Mouse (Mus musculus) cerebellum, adult 2 months (tissue): ENCODE measurements around the gene Homer3. TPM values are rescaled to one million over a fixed set of nuclear protein-coding genes. Genes with fewer than 3 reads are reported as not detected.
A peak's percentile ranks its signal among the peaks of the same experiment; 100 is the strongest.

ENCODE experiments used
- DNase-seq, 2 experiments: peaks; one replicate each; pipeline ENCODE4 v3.0.0; 2021
- H3K27ac ChIP-seq: fragments of 200-500 bp; 2 replicates; pipeline ENCODE4 v1.5.1; 2012; ENCODE audit warnings: low read length, control low read depth, inconsistent platforms; ENCODE audit not compliant: insufficient read depth
- H3K27me3 ChIP-seq: fragments of 200-500 bp; 2 replicates; pipeline ENCODE4 v1.6.1; 2012; ENCODE audit warnings: inconsistent platforms, mild to moderate bottlenecking, low read length, moderate library complexity; ENCODE audit not compliant: control insufficient read depth, insufficient read depth
- H3K4me1 ChIP-seq: fragments of 200-500 bp; 2 replicates; pipeline ENCODE4 v1.6.1; 2011; ENCODE audit warnings: low read length; ENCODE audit not compliant: control insufficient read depth, insufficient read depth
- H3K4me3 ChIP-seq: fragments of 200-500 bp; replicated peaks from 2 replicates; pipeline ENCODE3; 2011; ENCODE audit warnings: mild to moderate bottlenecking, low read depth, low read length, control low read depth; ENCODE audit not compliant: insufficient read depth
- CTCF ChIP-seq: fragments of 200-500 bp; IDR thresholded peaks from 2 replicates; pipeline ENCODE4 v1.5.1; 2011; ENCODE audit warnings: low read depth, mild to moderate bottlenecking, control low read depth, low read length, moderate library complexity, borderline replicate concordance; ENCODE audit not compliant: insufficient read depth
- POLR2A ChIP-seq: fragments of 200-500 bp; IDR thresholded peaks from 2 replicates; pipeline ENCODE4 v1.6.1; 2011; ENCODE audit warnings: low read length, control low read depth, borderline replicate concordance; ENCODE audit not compliant: insufficient read depth
- WGBS: fragments of 180-500 bp; shearing (Covaris S2); methylation state at CpG from one replicate; pipeline ENCODE4 v1.1.7; 2018; 5-methylcytosine and 5-hydroxymethylcytosine counted together
- polyA plus RNA-seq: library from polyadenylated mRNA; depleted of rRNA; stranded (reverse); fragments of >200 nt; gene quantifications from 2 replicates; pipeline ENCODE4 v1.2.3, GENCODE M21; 2012

Homer3 gene
- polyA plus RNA-seq, 1 experiment, result 262 TPM

DNA sequence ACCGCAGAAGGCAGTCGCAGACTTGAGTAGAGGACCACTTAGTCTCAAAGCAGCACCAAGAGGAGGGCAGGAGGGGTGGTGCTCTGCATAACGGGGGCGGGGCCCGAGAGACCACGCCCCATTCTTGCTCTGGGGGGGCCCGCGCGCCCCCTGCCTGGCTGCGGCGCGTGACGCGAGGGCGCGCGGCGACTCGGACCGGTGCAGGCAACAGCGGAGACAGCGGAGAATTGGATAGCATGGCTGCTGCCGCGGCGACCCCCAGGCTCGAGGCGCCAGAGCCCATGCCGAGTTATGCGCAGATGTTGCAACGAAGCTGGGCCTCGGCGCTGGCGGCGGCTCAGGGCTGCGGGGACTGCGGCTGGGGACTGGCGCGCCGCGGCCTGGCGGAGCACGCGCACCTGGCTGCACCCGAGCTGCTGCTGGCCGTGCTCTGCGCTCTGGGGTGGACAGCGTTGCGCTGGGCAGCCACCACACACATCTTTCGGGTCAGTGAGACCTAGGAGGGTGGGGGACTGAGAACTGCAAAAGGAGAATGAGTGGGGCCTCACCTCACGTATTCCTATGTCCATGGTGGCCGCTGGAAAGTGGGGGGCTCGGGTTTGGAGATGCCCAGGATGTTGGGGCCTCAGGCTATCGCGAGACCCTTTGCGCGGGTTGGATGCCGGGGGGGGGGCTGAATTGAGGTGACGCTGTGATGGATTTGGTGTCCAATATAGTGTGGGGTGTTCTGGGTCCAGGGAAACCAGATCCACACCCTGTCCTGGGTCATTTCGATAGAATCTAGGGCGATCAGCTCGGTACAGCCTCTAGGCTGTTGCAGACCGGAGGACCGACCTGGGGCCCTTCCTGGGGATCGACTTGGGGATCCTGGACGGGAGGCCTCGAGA, 33.2 kb downstream of the Homer3 start, which contains the start of gene Cers1:
Cers1 (plus strand) TSS at position 152 of the 887 bp plus-strand sequence.
- DNase-seq, result peak; percentile 80 to 84
- Histone ChIP-seq H3K27ac (peak within 1 kb of the TSS; percentile 63), H3K4me3 (peak within 1 kb of the TSS; percentile 83), H3K4me1 (peaks cover 10% of the 10 kb centered on the region), H3K27me3 (no peaks in the 10 kb centered on the region)
- TF ChIP-seq POLR2A (peak; percentile 63), CTCF (no peak)
- WGBS, result 2% methylated on average over 66 of the region's 66 CpGs

DNA sequence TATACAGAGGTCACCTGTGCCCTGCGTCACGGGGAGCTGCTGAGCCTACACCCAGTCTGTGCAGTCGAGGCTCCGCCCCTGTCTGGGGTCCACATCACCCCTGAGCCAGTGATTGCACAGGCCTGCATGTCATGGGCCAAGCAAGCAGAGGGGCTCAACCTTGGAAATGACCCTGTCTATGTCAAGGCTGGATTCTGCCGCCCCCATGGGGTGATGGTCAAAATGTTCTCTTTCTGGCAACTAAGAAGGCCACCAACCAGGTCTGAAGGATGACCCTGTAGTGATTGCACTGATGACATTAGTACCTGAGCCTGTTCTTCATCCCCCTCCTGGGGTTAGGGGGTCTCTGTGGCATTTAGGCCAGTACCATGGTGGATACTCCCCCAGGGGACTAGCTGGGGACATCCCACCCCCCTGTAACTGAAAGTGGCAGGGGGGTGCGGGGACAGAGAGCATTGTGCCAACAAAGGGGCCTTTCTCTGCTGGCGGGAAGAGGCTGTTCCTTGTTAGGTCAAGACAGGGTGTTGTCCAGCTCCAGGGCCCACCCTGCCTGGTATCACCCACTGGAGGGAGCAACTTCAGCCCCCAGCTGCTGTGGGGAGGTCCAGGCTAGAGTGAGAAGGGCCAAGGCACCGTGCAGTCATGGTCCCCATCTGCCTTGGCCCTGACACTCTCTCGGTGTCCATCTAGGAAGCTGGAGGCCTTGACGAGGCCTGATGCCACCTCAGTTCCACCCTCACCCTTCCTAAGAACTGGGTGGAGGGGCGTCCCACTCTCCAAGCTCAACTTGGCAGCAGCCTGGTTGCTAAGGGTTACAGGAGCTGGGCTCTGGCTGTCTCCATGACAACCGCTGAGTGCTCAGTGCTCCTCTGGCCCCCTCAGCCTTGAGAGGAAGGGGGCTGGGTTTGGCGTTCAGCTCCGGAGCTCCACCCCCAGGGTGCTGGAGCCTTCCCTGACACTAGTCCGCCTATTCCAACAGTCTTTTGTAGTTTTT, 34.2 kb downstream of the Homer3 start:
- WGBS, result 14% methylated on average over 15 of the region's 15 CpGs
- peak overlapping the region; percentile 83 for H3K4me3 ChIP-seq
- DNase-seq, result peak; percentile 63 to 66
- TF ChIP-seq POLR2A (no peak), CTCF (no peak)
- no peak overlapping the region; the same call in 1 of the 2 replicates for H3K27ac ChIP-seq
- peaks cover 10% of the 10 kb centered on the region for H3K4me1 ChIP-seq
- H3K27me3 ChIP-seq, result no peaks in the 10 kb centered on the region

DNA sequence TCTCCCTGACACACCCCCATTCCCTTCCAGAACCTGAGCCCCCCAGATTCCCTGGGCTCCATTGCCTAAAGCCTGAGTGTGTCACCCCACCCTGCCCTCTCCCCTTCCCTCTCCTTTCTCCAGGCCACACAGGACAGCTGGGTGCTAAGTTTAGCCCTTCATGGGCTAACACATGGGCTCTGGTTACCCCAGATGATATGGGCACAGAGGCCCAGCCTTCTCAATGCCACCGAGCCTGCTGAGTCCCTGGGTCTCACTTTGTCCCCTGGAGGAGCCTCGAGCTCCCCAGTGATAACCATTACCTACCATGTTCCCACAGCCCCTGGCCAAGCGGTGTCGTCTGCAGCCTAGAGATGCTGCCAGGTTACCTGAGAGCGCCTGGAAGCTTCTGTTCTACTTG, 35.2 kb downstream of the Homer3 start:
- Histone ChIP-seq H3K27me3 (no peaks in the 10 kb centered on the region), H3K4me1 (peaks cover 10% of the 10 kb centered on the region), H3K27ac (no peak overlapping the region), H3K4me3 (no peak overlapping the region)
- no peak for TF ChIP-seq POLR2A
- TF ChIP-seq CTCF, result no peak
- no peak for DNase-seq
- 61% methylated on average over 5 of the region's 5 CpGs for WGBS

DNA sequence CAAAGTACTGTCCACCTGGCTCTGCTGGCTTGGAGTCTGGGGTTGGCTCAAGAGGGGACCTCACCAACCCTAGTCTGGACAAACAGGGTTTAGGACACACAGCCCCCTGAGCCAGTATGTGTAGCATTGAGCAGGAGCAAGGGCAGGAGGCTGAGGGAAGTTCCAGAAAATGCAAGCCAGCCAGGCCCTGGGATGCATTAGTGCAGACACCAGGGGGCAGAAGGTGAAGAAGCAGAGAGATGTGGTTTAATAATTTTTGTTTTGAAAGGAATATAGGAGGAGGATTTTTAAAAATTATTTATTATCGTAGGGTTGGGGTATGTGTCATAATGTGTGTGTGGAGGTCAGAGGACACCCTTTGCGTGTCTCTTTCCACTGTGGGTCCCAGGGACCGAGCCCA, 41.1 kb downstream of the Homer3 start:
- Histone ChIP-seq H3K4me3 (no peak overlapping the region), H3K27ac (no peak overlapping the region), H3K4me1 (no peaks in the 10 kb centered on the region), H3K27me3 (no peaks in the 10 kb centered on the region)
- DNase-seq, result no peak
- 93% methylated on average over 3 of the region's 3 CpGs for WGBS
- TF ChIP-seq CTCF (no peak), POLR2A (no peak)

DNA sequence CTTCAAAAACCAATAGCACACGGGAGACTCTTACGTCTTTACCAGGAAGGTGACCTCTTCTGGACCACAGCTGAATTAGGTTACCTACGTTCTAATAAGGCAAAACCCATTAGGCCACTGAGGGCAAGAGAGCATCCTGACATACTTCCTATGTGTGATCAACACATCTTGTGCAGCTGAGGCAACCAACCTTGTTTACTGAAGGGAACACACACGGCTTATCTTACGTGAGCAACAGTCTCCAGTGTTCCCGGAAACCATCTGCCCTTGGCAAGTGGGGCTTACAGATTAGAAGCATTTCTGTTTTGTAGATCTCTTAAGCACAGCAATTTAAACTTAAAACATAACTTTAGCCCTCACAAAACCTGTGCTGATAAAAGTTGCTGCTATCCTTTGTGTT, 44.9 kb downstream of the Homer3 start:
- no peak for DNase-seq
- Histone ChIP-seq H3K4me1 (peaks cover 7% of the 10 kb centered on the region; the same call in 1 of the 2 replicates), H3K27me3 (no peaks in the 10 kb centered on the region), H3K4me3 (no peak overlapping the region), H3K27ac (no peak overlapping the region)
- WGBS, result 70% methylated on average over 6 of the region's 6 CpGs
- TF ChIP-seq CTCF (no peak), POLR2A (no peak)

DNA sequence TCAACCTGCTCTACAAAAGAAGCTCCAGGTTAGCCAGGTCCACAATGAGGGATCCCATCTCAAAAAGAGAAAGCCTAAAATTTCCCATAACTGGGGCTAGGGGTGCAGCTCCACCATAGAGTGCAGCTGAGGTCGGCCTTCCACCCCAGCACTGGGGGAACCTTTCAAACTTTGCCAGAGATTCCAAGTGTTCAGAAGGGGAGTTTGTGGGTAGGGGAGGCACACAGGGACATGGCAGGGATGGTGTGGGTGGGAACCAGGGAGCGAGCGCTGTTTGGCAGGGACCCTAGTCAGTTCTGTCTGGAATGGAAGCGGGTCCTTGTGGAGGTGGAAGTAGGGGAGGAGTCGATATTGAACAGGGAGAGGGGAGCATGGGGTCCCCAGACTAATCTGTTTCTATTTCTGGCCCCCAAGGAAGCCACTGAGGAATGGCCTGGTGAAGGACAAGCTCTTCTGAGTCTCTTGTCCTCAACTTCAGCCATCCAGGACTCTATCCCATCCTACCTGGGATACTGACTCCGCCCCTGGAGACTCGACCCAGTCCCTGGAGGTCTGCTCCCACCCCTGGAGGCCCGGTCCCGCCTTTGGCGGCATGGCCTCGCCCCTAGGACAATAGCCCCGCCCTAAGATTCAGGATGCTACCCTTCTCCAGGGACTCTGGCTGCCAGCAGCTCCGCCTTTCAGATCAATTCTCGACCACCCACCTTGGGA, 46.7 kb downstream of the Homer3 start, which contains the start of gene Gdf1:
Gdf1 (plus strand) TSS at position 694 of the 711 bp plus-strand sequence.
- no peak within 1 kb of the TSS for H3K27ac ChIP-seq
- no peak for DNase-seq
- 57% methylated on average over 14 of the region's 14 CpGs for WGBS
- H3K27me3 ChIP-seq, result no peaks in the 10 kb centered on the region
- no peak within 1 kb of the TSS for H3K4me3 ChIP-seq
- peaks cover 10% of the 10 kb centered on the region; the same call in 1 of the 2 replicates for H3K4me1 ChIP-seq
- TF ChIP-seq CTCF (no peak), POLR2A (no peak)
